Mouse (Mus musculus): Measurements from ENCODE around the gene Pced1b.
"Not testable (repeated sequence)": the region's sequence is repeated elsewhere in the genome, so short reads cannot be mapped to it uniquely, and the experiment has no call there.

The Pced1b gene

GRCm38 (mm10) chr15:97369144-97369543 is 122.2 kb downstream of the Pced1b start:
- in situ Hi-C loops (cut with MboI, MseI) = loop anchor here in 1 of 2 experiments (10.0 to 25.0 kb wide), 3 partner anchors 476 to 1554 kb away; partner anchors contain the start of genes Arid2 and Hdac7

GRCm38 (mm10) chr15:97370880-97371279 is 124.0 kb downstream of the Pced1b start:
- in situ Hi-C loops (cut with MboI, MseI) = loop anchor here (10.0 to 25.0 kb wide), 3 partner anchors 94 to 1084 kb away; partner anchors contain the start of gene Arid2 (in 1 of the 2)

- in situ Hi-C loops (cut with MboI, MseI) = loop anchor here (10.0 to 25.0 kb wide), 3 partner anchors 93 to 1085 kb away; partner anchors contain the start of gene Arid2 (in 1 of the 2)
Measured at GRCm38 (mm10) chr15:97372043-97372442, 125.1 kb downstream of the Pced1b start.

- in situ Hi-C loops (cut with MboI, MseI) = loop anchor here (10.0 to 25.0 kb wide), 3 partner anchors 92 to 1085 kb away; partner anchors contain the start of gene Arid2 (in 1 of the 2)
Measured at GRCm38 (mm10) chr15:97372611-97373131, 125.8 kb downstream of the Pced1b start.

- in situ Hi-C loops (cut with MboI, MseI) = loop anchor here (10.0 to 25.0 kb wide), 3 partner anchors 91 to 1086 kb away; partner anchors contain the start of gene Arid2 (in 1 of the 2)
Measured at GRCm38 (mm10) chr15:97373203-97374084, 126.5 kb downstream of the Pced1b start.

- in situ Hi-C loops (cut with MboI, MseI) = loop anchor here (10.0 to 25.0 kb wide), 3 partner anchors 91 to 1087 kb away; partner anchors contain the start of gene Arid2 (in 1 of the 2)
Measured at GRCm38 (mm10) chr15:97374085-97374844, 127.4 kb downstream of the Pced1b start.

- in situ Hi-C loops (cut with MboI, MseI) = loop anchor here (10.0 to 25.0 kb wide), 3 partner anchors 90 to 1088 kb away; partner anchors contain the start of gene Arid2 (in 1 of the 2)
Measured at GRCm38 (mm10) chr15:97374845-97375720, 128.2 kb downstream of the Pced1b start.

GRCm38 (mm10) chr15:97376081-97376742 is 129.3 kb downstream of the Pced1b start:
- in situ Hi-C loops (cut with MboI, MseI) = loop anchor here (10.0 kb wide), 2 partner anchors 89 to 459 kb away; no protein-coding TSS in a partner anchor

- in situ Hi-C loops (cut with MboI, MseI) = loop anchor here (10.0 kb wide), 2 partner anchors 88 to 458 kb away; no protein-coding TSS in a partner anchor
Measured at GRCm38 (mm10) chr15:97376792-97377222, 129.9 kb downstream of the Pced1b start.

GRCm38 (mm10) chr15:97378061-97378460 is 131.2 kb downstream of the Pced1b start:
- in situ Hi-C loops (cut with MboI, MseI) = loop anchor here (10.0 kb wide), 2 partner anchors 87 to 457 kb away; no protein-coding TSS in a partner anchor

GRCm38 (mm10) chr15:97379489-97380304 is 132.8 kb downstream of the Pced1b start:
- in situ Hi-C loops (cut with MboI, MseI) = loop anchor here (10.0 kb wide), 2 partner anchors 85 to 455 kb away; no protein-coding TSS in a partner anchor

GRCm38 (mm10) chr15:97382567-97382966 is 135.7 kb downstream of the Pced1b start:
- in situ Hi-C loops (cut with MboI, MseI) = no loop called here

- in situ Hi-C loops (cut with MboI, MseI) = no loop called here
Measured at GRCm38 (mm10) chr15:97383523-97384141, 136.7 kb downstream of the Pced1b start.

GRCm38 (mm10) chr15:97384170-97385018 is 137.5 kb downstream of the Pced1b start:
- in situ Hi-C loops (cut with MboI, MseI) = no loop called here

GRCm38 (mm10) chr15:97385174-97385573 is 138.3 kb downstream of the Pced1b start:
- in situ Hi-C loops (cut with MboI, MseI) = not testable (repeated sequence)

- in situ Hi-C loops (cut with MboI, MseI) = no loop called here
Measured at GRCm38 (mm10) chr15:97387793-97388192, 140.9 kb downstream of the Pced1b start.

- in situ Hi-C loops (cut with MboI, MseI) = no loop called here
Measured at GRCm38 (mm10) chr15:97389577-97389976, 142.7 kb downstream of the Pced1b start.

Data from T-helper 17 cell (primary cell).